Mouse (Mus musculus) left cerebral cortex, adult 11 months (tissue): ENCODE measurements around the gene Gsto2.

ENCODE experiments used
- DNase-seq: peaks from one replicate; pipeline ENCODE4 v3.0.0; 2022; ENCODE audit warnings: low spot score

The Gsto2 gene

GRCm38 (mm10) chr19:47919126-47919965 is 54.0 kb downstream of the Gsto2 start, which contains the start of the genes Cfap43 and Itprip:
Cfap43 (minus strand) TSS chr19:47919287.
Itprip (minus strand) TSS chr19:47919299.
- DNase-seq = peak; percentile 23

DNA sequence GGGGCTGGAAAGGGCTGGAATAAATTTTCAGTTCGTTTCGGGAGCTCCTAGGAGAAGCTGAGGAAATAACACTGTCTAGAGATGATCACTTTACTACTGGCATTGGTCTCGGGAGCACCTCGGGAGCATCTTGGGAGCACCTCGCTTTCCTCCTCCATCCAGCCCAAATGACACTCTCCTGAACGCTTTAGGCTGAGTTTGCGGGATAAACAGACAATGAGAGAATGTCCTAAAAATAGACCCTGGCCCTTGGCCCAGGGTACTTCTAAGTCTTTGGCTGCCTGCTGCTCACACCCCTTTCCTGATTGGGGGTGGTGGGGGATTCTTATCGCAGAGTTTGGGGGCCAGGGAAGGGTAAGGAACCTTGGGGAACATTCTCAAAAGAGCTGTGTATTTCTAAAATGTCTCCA is 54.6 kb downstream of the Gsto2 start:
- DNase-seq = no peak

DNA sequence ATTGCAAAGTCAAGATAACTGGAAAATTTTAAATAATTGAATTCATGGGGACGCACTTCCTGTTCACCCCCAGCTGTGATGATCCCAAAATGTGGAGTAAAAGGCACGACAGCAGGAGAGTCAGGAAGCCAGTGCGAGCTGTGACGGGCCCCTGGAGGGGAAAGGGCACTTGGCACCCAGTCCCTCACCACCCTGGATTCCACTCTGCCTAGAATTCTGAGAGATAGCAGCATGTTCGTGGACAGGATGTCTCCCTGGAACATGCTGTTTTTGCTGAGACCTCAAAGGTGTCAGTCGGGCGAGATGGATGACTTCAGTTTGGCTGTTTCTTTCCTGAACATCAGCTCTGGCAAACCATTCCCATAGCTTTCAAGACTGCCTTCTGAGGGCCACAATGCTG is 60.5 kb downstream of the Gsto2 start:
- DNase-seq = no peak

GRCm38 (mm10) chr19:47927032-47927431 is 61.7 kb downstream of the Gsto2 start:
- no peak for DNase-seq

DNA sequence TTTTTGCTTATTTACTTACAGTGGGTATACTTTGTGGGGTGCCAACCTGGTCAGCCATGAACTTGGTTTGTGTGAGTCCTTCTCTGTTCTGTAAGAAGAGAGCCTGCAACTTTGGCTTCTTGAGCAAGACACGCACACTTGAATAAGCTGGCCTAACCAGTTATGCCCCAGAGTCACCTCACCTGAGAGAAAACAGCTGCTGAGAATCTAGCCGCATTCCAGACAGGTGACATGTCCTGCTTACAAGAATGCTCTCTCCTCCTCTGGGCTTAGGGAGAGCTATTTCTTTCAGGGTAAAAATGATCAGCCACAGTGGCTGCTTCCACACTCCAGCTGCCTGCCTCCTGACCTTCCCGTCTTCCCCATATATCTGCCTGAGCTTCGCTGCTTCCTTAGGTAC is 63.7 kb downstream of the Gsto2 start:
- DNase-seq = no peak

GRCm38 (mm10) chr19:47931982-47932638 is 66.8 kb downstream of the Gsto2 start:
- no peak for DNase-seq

DNA sequence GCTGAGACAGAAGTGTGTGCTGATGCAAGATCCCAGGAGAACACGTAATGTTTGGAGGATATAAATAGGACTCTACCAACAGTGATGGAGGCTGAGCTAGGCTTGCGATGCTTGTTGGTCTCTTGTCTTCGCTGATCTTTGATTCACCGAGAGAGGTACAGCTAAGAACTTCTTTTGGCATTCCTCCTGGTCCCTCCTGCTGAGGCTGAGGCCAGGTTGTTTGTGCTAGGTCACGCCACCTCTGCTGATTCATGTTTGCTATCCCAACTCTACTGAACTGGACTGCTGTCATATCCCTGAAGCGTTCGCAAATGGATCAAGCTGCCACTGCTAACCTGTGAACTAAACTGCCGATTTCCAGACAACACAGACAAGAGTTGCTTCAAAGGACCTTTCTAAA is 68.8 kb downstream of the Gsto2 start:
- DNase-seq = no peak

- no peak for DNase-seq
Observed at GRCm38 (mm10) chr19:47934636-47935238, 69.4 kb downstream of the Gsto2 start.

- DNase-seq = no peak
Observed at GRCm38 (mm10) chr19:47935530-47935929, 70.2 kb downstream of the Gsto2 start.
